Mouse (Mus musculus): Measurements from ENCODE around the gene Cep131. TPM values are rescaled to one million over a fixed set of nuclear protein-coding genes. Genes with fewer than 3 reads are reported as not detected.

Gene Cep131
- total and polyA plus RNA-seq, 3 experiments = 6.5 to 10.7 (median 9.3) TPM

GRCm38 (mm10) chr11:120107796-120108195 lies 21.2 kb upstream of the Cep131 start:
- 76% methylated on average over 9 of the region's 9 CpGs for WGBS
- Histone ChIP-seq H3K27me3 (ENCODE audit: control insufficient read depth, insufficient read depth, low read length) (no peaks in the 10 kb centered on the region), H3K4me3 (no peak overlapping the region), H3K79me2 (replicated peaks; ENCODE audit: control insufficient read depth, insufficient read depth, low read length) (no peaks in the 10 kb centered on the region), H3K27ac (no peak overlapping the region), H3K4me1 (ENCODE audit: control insufficient read depth, insufficient read depth, low read length) (peaks cover 2% of the 10 kb centered on the region; the same call in 1 of the 2 replicates), H3K9ac (ENCODE audit: low read depth, low read length) (no peak overlapping the region), H3K36me3 (ENCODE audit: control insufficient read depth, insufficient read depth, low read length) (no peaks in the 10 kb centered on the region)
- intact Hi-C loops (cut with DNase I) = no loop called here
- TF ChIP-seq POLR2A (IDR thresholded peaks at IDR 0.05; ENCODE audit: insufficient read depth, low read depth, low read length) (no peak), EP300 (IDR thresholded peaks at IDR 0.05; ENCODE audit: insufficient read depth, low read depth, low read length) (no peak), CTCF (IDR thresholded peaks at IDR 0.05) (no peak)
- no peak for DNase-seq

- no peak overlapping the region for H3K9ac ChIP-seq (ENCODE audit: low read depth, low read length)
Observed at GRCm38 (mm10) chr11:120107026-120107425, 20.4 kb upstream of the Cep131 start.

GRCm38 (mm10) chr11:120103431-120103997 lies 16.9 kb upstream of the Cep131 start:
- H3K9ac ChIP-seq (ENCODE audit: low read depth, low read length) = no peak overlapping the region
- DNase-seq = no peak
- H3K27me3 ChIP-seq (ENCODE audit: control insufficient read depth, insufficient read depth, low read length) = no peaks in the 10 kb centered on the region
- no peaks in the 10 kb centered on the region for H3K4me1 ChIP-seq (ENCODE audit: control insufficient read depth, insufficient read depth, low read length)
- WGBS = 83% methylated on average over 3 of the region's 3 CpGs
- intact Hi-C loops (cut with DNase I) = no loop called here
- no peak overlapping the region for H3K27ac ChIP-seq
- no peak overlapping the region for H3K4me3 ChIP-seq
- no peaks in the 10 kb centered on the region for H3K79me2 ChIP-seq (replicated peaks; ENCODE audit: control insufficient read depth, insufficient read depth, low read length)
- no peaks in the 10 kb centered on the region for H3K36me3 ChIP-seq (ENCODE audit: control insufficient read depth, insufficient read depth, low read length)
- TF ChIP-seq CTCF (IDR thresholded peaks at IDR 0.05) = no peak
- no peak for TF ChIP-seq POLR2A (IDR thresholded peaks at IDR 0.05; ENCODE audit: insufficient read depth, low read depth, low read length)
- TF ChIP-seq EP300 (IDR thresholded peaks at IDR 0.05; ENCODE audit: insufficient read depth, low read depth, low read length) = no peak

More at GRCm38 (mm10) chr11:120107026-120107425, 20.4 kb upstream of the Cep131 start:
- DNase-seq = no peak
- H3K36me3 ChIP-seq (ENCODE audit: control insufficient read depth, insufficient read depth, low read length) = no peaks in the 10 kb centered on the region
- intact Hi-C loops (cut with DNase I) = no loop called here
- no peak overlapping the region for H3K4me3 ChIP-seq
- TF ChIP-seq POLR2A (IDR thresholded peaks at IDR 0.05; ENCODE audit: insufficient read depth, low read depth, low read length) (no peak), CTCF (IDR thresholded peaks at IDR 0.05) (no peak), EP300 (IDR thresholded peaks at IDR 0.05; ENCODE audit: insufficient read depth, low read depth, low read length) (no peak)
- H3K79me2 ChIP-seq (replicated peaks; ENCODE audit: control insufficient read depth, insufficient read depth, low read length) = no peaks in the 10 kb centered on the region
- WGBS = 86% methylated on average over 2 of the region's 2 CpGs
- peaks cover 2% of the 10 kb centered on the region; the same call in 1 of the 2 replicates for H3K4me1 ChIP-seq (ENCODE audit: control insufficient read depth, insufficient read depth, low read length)
- H3K27me3 ChIP-seq (ENCODE audit: control insufficient read depth, insufficient read depth, low read length) = no peaks in the 10 kb centered on the region
- H3K27ac ChIP-seq = no peak overlapping the region

DNA sequence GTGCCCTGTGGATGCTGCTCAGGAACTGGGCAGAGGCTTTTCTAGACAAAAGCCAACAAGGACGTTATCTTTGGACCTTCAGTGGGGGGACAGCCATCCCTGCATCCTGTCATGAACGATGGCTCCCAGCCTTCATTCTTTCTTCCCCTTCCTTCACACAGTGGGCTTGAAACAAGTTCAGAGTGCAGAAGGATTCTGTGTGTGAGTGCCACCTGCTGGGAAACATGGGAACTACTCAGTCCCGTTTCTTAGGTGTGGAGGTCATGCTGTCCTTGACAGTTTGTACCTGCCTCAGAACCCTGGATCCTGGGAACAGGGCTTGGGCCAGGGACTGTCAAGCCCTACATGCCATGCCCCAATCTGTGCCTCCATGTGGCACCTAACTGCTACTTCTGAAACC lies 14.4 kb upstream of the Cep131 start:
- no peaks in the 10 kb centered on the region for H3K27me3 ChIP-seq (ENCODE audit: control insufficient read depth, insufficient read depth, low read length)
- TF ChIP-seq EP300 (IDR thresholded peaks at IDR 0.05; ENCODE audit: insufficient read depth, low read depth, low read length) (peak; percentile 66; the same call in 1 of the 2 replicates), CTCF (IDR thresholded peaks at IDR 0.05) (peak; percentile 90), POLR2A (IDR thresholded peaks at IDR 0.05; ENCODE audit: insufficient read depth, low read depth, low read length) (no peak)
- 0 out of 2 replicates have a peak, but pooled peaks cover 2% of the 10 kb centered on the region for H3K4me1 ChIP-seq (ENCODE audit: control insufficient read depth, insufficient read depth, low read length)
- intact Hi-C loops (cut with DNase I) = loop anchor here (2.0 kb wide), 1 partner anchor 70 kb away; no protein-coding TSS in a partner anchor
- H3K79me2 ChIP-seq (replicated peaks; ENCODE audit: control insufficient read depth, insufficient read depth, low read length) = no peaks in the 10 kb centered on the region
- no peak overlapping the region for H3K4me3 ChIP-seq
- peak; percentile 59 to 70 for DNase-seq
- H3K27ac ChIP-seq = no peak overlapping the region
- no peaks in the 10 kb centered on the region for H3K36me3 ChIP-seq (ENCODE audit: control insufficient read depth, insufficient read depth, low read length)
- 0% methylated on average over 3 of the region's 3 CpGs for WGBS
- H3K9ac ChIP-seq (ENCODE audit: low read depth, low read length) = no peak overlapping the region

- Histone ChIP-seq H3K4me1 (ENCODE audit: control insufficient read depth, insufficient read depth, low read length) (0 out of 2 replicates have a peak, but pooled peaks cover 2% of the 10 kb centered on the region), H3K36me3 (ENCODE audit: control insufficient read depth, insufficient read depth, low read length) (no peaks in the 10 kb centered on the region), H3K4me3 (peak within 1 kb of the TSS; percentile 70), H3K27me3 (ENCODE audit: control insufficient read depth, insufficient read depth, low read length) (no peaks in the 10 kb centered on the region), H3K9ac (ENCODE audit: low read depth, low read length) (peak within 1 kb of the TSS; percentile 90), H3K79me2 (replicated peaks; ENCODE audit: control insufficient read depth, insufficient read depth, low read length) (no peaks in the 10 kb centered on the region), H3K27ac (peak within 1 kb of the TSS; percentile 87)
- peak; percentile 80 for TF ChIP-seq POLR2A (IDR thresholded peaks at IDR 0.05; ENCODE audit: insufficient read depth, low read depth, low read length)
- no peak for TF ChIP-seq EP300 (IDR thresholded peaks at IDR 0.05; ENCODE audit: insufficient read depth, low read depth, low read length)
- TF ChIP-seq CTCF (IDR thresholded peaks at IDR 0.05) = no peak
- DNase-seq = peak; percentile 99 to 100
- WGBS = under 1% methylated on average over 76 of the region's 77 CpGs
- intact Hi-C loops (cut with DNase I) = loop anchor here (10.0 kb wide), 1 partner anchor 164 kb away; no protein-coding TSS in a partner anchor
Observed at GRCm38 (mm10) chr11:120098588-120099511, 12.2 kb upstream of the Cep131 start, which contains the start of the genes Tepsin and Ndufaf8. Tepsin (minus strand) TSS chr11:120098731. Ndufaf8 (plus strand) TSS chr11:120098928.

Data from heart, adult 2 months (tissue).